Mouse (Mus musculus): ENCODE measurements around the gene Rab33a.

Gene Rab33a

DNA sequence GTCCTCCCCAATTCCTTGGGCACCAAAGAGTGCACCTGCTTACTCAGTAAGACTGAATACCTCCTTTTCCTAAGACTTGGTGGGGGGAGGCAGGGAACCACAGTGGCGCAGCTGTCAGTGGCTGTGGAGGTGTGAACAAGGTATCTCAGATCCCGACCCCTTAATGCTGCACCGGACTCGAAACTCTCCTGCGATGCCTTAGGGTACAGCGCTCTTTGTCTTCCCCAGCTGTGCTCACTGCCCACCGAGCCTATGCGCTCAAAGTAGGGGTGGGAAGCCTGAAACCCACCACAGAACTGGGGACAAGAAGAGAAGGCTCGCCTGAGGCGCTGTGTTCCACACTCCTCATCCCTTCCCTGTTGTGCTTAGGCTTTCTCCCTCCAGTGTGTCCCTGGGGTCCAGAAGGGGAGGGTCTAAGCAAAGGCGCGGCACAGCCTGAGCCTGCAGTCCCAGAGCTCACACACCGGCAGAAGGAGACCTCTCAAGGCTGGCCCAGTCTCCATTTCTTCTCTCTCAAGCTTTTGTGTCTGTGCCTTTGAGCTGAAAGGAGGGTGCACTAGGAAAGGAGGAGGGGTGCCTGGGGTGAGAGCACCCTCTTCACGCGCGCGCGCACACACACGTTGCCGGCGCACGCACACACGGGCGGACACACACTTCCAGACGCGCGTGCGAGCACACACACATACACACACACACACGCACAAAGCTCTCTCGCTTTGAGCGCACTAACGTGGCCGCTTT lies at the start of gene Rab33a:
Gene Rab33a (plus strand): TSS at position 478 of the 741 bp plus-strand sequence.
- peak; percentile 29 for DNase-seq (ENCODE audit: low read depth, low spot score)

DNA sequence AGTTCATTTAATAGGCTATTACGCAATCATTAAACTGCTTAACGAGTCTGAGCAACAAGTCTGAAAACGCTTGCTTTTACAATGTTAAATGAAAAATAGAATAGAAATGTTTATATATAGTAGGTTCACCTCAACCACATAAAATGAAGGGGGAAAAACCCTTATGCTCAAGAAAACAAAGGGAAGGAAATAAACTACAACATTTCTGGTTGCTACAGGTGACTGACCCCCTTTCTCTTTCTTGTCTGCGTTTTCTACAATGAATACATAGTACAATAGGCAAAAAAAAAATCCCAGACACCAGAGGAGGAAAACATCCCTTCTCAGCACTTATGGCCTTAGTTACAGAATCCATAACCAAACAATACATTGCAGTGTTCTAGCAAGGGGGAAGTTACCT lies 38.0 kb upstream of the Rab33a start:
- no peak for DNase-seq (ENCODE audit: low read depth, low spot score)

DNA sequence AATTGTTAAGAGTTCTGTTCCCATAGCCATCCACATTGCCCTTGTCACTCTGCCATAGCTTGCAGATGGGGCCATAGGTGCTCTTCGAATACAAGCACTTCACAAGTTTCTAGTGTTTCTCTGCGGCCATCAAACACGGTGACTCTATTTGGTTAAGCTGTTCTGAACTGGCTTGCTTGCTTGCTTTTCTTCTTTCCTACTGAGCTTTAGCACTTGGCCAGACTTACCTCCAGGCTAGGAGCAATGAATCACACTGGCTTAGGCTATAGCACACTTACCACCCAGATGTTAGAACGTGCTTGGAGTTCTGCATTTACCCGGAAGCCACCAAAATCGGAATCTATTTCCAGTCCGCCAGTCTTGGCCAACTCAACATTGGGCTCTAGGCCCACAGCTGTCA lies 37.4 kb upstream of the Rab33a start:
- DNase-seq (ENCODE audit: low read depth, low spot score) = no peak

DNA sequence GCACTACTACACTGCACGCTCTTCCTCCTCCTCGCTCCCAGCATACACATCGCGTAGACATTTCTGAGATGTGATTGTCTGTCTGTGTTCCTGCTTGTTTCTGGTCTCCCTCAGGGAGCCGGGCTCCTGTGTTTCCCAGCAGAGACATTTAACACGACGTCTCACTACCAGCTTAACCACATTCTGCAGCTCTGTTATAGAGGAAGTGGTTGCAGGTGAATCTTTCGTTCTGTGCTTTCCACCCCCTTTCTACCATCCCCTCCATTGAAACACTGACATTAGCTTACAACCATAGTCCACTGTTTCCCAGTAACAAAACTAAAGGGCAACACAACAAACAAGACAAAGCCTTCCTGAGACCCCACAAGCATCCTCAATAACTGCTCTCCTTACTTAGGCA lies 25.3 kb upstream of the Rab33a start:
- no peak for DNase-seq (ENCODE audit: low read depth, low spot score)

DNA sequence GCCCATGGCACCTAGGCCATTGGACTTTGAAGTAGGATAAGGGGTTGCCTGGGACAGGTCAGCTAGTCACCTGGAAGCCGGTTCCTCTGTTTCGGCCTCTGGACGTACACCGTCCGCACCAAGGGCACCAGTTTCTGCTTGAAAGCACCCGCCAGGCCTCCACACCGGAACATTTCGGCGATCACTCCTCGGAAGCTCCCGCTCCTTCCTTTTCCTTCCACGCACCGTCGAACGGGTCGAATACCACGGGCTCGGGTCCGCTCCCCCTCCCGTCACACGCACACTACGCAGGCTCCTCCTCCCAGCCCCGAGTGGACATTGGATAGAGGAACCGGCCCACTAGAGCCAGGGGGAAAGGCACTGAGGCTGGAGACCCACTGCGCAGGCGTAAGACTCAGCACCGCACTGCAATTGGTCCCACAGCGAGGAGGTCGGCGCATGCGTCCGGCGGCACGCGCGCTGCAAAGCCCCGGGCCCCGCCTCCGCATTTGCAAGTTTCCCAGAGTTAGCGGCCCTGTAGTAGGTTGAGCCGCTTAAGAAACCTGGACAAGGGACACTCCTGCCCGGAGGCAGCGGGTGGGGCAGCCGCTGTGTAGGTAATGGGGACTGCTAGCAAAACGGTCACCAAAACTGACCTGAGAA lies 5.8 kb upstream of the Rab33a start, which contains the start of gene Aifm1:
Gene Aifm1 (minus strand): TSS at position 398 of the 642 bp plus-strand sequence.
- peak; percentile 93 for DNase-seq (ENCODE audit: low read depth, low spot score)

DNA sequence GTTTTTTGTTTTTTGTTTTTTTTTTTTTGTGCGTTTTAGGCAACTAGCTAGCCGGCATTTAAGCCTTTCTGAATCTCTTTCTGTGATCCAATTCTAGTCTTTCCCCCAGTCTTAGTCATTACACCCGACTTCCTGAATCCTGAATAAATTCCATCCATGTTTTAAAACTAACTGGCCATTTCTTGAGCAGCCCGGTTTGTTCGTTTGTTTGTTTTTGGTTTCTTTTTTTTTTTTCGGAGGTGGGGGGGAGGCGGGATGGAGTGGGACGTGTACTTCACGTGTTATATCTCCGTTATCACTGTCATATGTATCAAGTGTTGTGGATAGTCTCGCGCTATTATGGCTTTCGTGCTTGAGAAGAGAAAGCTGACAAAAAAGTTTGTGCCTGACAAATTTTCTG lies 5.3 kb upstream of the Rab33a start:
- peak; percentile 21 for DNase-seq (ENCODE audit: low read depth, low spot score)

DNA sequence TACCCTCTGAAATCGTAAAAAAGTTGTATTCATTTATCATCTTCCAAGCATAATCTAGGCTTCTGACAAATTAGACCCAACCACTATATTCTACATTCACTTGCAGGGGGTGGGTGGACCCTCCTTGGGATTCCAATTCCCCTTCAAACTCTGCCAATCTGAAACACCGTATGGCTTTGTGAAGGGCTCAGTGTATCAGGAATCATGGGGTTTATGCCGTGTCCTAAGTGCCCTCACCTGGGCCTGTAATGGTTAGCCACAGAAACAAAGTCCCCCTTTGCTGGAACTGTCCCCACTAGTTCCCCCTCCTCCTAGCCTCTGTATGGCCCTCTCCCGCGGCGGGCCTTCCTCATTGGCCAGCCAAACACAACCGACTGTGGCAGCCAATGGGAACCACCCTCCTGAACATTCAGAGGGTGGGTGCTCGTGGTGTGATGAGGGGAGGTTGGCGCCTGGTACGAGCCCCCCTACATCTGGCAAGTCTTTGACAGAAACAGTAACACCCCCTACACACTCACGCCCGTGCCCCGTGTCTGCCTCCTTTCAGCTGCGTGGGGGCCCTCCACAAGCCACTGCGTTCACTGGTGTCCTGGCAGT lies 776 bp upstream of the Rab33a start:
- DNase-seq (ENCODE audit: low read depth, low spot score) = peak; percentile 45

DNA sequence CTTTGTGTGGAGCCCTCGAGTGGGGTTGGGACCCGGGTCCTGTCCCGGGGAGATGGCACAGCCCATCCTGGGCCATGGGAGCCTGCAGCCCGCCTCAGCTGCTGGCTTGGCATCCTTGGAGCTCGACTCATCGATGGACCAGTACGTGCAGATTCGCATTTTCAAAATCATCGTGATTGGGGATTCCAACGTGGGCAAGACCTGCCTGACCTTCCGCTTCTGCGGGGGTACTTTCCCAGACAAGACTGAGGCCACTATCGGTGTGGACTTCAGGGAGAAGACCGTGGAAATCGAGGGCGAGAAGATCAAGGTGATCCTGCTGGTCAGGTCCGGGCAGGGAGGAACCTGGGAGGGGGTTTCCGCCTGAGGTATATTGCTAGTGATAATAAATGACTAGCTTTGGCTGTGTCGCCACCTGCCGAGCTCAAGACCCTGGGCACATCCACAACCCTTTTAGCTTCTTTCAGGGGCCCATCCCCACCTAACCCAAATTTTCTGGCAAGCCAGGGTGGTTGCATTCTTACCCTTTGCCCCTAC lies 532 bp downstream of the Rab33a start:
- DNase-seq (ENCODE audit: low read depth, low spot score) = no peak

DNA sequence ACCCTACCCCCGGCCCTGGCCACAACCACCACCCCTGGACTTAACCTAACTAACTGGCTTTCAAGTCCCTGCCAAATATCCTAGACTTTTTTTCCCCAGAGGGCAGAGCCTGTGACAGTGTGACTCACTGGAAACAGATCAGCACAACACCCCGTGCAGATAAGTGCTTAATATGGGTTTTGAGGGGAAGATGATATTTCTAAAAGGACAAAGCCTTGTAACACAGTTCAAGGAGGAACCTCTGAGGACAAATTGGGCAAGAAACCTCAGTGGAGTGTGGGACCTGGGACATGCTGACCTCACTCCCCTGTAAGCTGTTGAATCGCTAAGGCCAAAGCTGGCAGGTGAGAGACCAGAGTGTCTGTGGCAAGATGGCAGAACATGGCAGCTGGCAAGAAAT lies 2.6 kb downstream of the Rab33a start:
- no peak for DNase-seq (ENCODE audit: low read depth, low spot score)

DNA sequence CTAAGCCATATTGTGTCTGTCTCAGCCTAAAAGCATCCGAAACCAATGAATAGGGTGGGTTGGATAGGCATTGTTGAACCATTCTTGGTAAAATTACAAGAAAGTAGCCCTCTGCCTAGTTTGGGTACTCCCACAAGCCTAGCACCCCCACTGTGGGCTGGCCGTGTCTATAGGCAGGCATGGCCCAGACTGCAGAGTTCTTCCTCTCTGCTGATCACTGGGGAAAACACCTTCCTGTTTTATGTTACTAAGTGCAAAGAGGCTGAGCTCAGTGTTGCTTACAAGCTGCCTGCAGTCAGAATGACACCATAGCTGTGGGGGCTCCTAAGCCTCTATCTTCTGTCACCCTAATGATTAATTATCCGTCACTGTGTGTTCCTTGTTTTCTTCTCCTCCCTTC lies 4.4 kb downstream of the Rab33a start:
- no peak for DNase-seq (ENCODE audit: low read depth, low spot score)

DNA sequence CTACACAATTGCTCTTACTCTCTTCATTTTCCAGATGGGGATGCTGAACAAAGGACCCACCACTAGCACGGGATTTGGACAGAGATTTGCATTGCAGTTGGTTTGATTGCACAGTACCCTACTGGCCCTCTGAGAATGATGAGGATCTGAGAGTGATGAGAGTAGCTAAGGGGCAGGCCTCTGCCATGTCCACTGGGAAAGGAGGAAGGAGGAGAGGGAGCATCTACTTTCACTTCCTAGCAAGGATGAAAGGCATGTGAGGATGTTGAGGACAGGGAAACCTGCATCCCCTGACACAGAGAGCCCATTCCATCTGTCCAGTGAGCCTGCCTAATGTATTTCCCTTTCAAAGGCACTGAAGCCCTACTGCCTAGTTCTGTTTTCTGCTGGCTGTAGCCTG lies 6.2 kb downstream of the Rab33a start:
- DNase-seq (ENCODE audit: low read depth, low spot score) = no peak

DNA sequence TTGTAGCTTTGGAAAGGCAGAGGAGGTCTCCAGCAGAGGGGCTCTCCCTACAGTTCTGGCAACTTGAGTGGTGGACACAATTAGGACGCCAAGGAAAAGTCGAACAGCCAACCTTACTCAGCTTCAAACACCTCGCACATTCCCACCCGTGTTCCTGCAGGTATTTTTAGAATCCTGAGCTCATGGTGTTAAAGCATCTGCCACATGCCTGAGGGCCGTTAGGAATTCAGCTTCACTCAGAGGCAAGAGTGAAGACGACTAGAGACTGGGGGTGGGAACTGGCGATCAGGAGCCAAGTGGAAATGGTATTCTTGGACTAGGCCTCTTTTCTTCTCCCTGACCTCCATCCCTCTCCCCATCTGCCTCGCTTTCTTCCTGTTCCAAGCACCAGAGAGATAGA lies 6.8 kb downstream of the Rab33a start:
- no peak for DNase-seq (ENCODE audit: low read depth, low spot score)

DNA sequence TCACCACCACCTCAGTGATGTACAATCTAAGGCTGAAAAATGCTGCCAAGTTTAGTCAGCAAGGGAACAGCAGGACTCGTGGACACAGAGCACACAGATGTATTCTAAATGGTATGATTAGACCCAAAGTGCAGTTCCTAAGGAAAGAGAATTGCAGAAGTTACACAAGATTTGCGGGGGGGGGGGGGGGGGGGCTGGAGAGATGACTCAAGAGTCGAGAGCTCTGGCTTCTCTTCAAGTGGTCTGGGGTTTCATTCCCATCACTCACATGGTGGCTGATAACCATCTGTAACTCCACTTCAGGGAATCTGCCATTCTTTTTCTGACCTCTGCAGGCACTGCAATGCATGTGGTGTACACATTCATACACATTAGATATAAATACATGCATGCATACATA lies 7.3 kb downstream of the Rab33a start:
- DNase-seq (ENCODE audit: low read depth, low spot score) = no peak

DNA sequence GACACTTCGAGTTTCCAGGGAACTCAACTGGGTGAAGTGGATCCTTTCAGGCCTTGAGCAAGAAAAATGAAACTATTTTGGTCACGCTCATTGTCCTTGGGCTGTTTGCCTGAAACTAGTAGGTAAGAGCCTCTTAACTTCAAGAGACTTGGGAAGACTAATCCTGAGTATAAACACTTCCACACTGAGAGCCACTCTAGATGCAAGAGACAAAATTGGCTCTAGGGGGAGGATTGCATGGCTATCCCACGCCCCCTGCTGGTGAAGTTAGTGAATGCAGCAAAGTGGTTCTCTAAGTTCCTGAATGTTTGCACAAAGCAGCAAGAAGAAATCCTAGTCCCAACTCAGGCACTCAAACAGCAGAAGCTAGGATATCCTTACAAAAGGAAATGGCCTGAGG lies 13.1 kb downstream of the Rab33a start:
- peak; percentile 64 for DNase-seq (ENCODE audit: low read depth, low spot score)
